In genomic region chr13:42826602-42827001, GRCm38 (mm10) we compare ENCODE assay signal across 9 mouse cellular contexts.
A peak's percentile ranks its signal among the peaks of the same experiment; 100 is the strongest.
DNase-seq lines count a peak whose midpoint lies in the region; ATAC-seq lines count a peak whose summit lies in the region.
"Had no signal": no experiment of that assay in that cellular context is flagged by ENCODE, and none has a peak within 500 bp of the region (broad histone marks: within the 10 kb centered on the region; RNA-seq: fewer than 3 reads in every experiment).

No protein-coding gene starts in this region.

- H3K4me1 ChIP-seq in embryonic facial prominence, embryonic 11.5 days (ENCODE audit: control insufficient read depth, insufficient read depth, low read length) = no peaks in the 10 kb centered on the region
- H3K4me1 ChIP-seq: liver, embryonic 13.5 days had no signal

- H3K9ac ChIP-seq in embryonic facial prominence, embryonic 11.5 days (replicated peaks; ENCODE audit: low read length) = no peak overlapping the region
- H3K9ac ChIP-seq: liver, embryonic 13.5 days had no signal

- DNase-seq in CD4-positive, CD25-positive, alpha-beta regulatory T cell, adult 2 months (ENCODE audit: low read depth, low spot score) = peak; percentile 41
- DNase-seq in left cerebral cortex, postnatal 14 days (ENCODE audit: low spot score in 2 of 2) = peak; percentile 57 to 68
- no peak for DNase-seq in left cerebral cortex, postnatal 36 days (ENCODE audit: low spot score in 2 of 2)
- peak; percentile 5 for DNase-seq in adipocyte (ENCODE audit: low spot score)
- peak; percentile 63 for DNase-seq in embryonic facial prominence, embryonic 11.5 days (ENCODE audit: low spot score)
- no peak for DNase-seq in frontal cortex, postnatal 10 days (ENCODE audit: low spot score in 2 of 2)
- DNase-seq: liver, embryonic 13.5 days had no signal

- H3K27me3 ChIP-seq in embryonic facial prominence, embryonic 11.5 days (ENCODE audit: control insufficient read depth, insufficient read depth, low read length) = no peaks in the 10 kb centered on the region
- H3K27me3 ChIP-seq: liver, embryonic 13.5 days had no signal

- no peaks in the 10 kb centered on the region for H3K36me3 ChIP-seq in embryonic facial prominence, embryonic 11.5 days (replicated peaks; ENCODE audit: control insufficient read depth, insufficient read depth, low read depth, low read length)
- H3K36me3 ChIP-seq: liver, embryonic 13.5 days had no signal

- ATAC-seq in CD4-positive, CD25-positive, alpha-beta regulatory T cell, adult 4 months = no peak
- no peak for ATAC-seq in embryonic facial prominence, embryonic 11.5 days (replicated peaks; ENCODE audit: insufficient number of reproducible peaks, low FRiP score, low TSS enrichment, low read depth)
- 0 out of 2 replicates have a peak, but pooled peaks have one; percentile 43 for ATAC-seq in megakaryocyte progenitor cell, adult 5-6 weeks (replicated peaks; ENCODE audit: poor library complexity)

- no peak overlapping the region for H3K4me3 ChIP-seq in embryonic facial prominence, embryonic 11.5 days (ENCODE audit: low read depth, low read length)
- H3K4me3 ChIP-seq: liver, embryonic 13.5 days had no signal

- 64% methylated on average over 8 of the region's 8 CpGs for WGBS in embryonic facial prominence, embryonic 11.5 days

- H3K27ac ChIP-seq in embryonic facial prominence, embryonic 11.5 days (replicated peaks; ENCODE audit: low read depth, low read length) = no peak overlapping the region
- H3K27ac ChIP-seq: liver, embryonic 13.5 days had no signal

- intact Hi-C loops in left cerebral cortex, postnatal 14 days (cut with DNase I) = no loop called here
- intact Hi-C loops in left cerebral cortex, postnatal 36 days (cut with DNase I) = no loop called here

- H3K4me2 ChIP-seq in embryonic facial prominence, embryonic 11.5 days (ENCODE audit: low read depth, low read length) = no peak overlapping the region
- H3K4me2 ChIP-seq: liver, embryonic 13.5 days had no signal

- H3K9me3 ChIP-seq in embryonic facial prominence, embryonic 11.5 days (replicated peaks; ENCODE audit: control insufficient read depth, low read length) = no peaks in the 10 kb centered on the region

Comparison
In these comparisons a context has a peak if more than half of its experiments do, and no peak if none do; other contexts are left out.
1. DNase-seq: peak in CD4-positive, CD25-positive, alpha-beta regulatory T cell, adult 2 months (single experiment), left cerebral cortex, postnatal 14 days (2 of 2), adipocyte (single experiment) and embryonic facial prominence, embryonic 11.5 days (single experiment); none in left cerebral cortex, postnatal 36 days (0 of 2) and frontal cortex, postnatal 10 days (0 of 2).